Mouse (Mus musculus) kidney, postnatal 0 days (tissue): ENCODE measurements around the gene Acap2. TPM values are rescaled to one million over a fixed set of nuclear protein-coding genes. Genes with fewer than 3 reads are reported as not detected.
A peak's percentile ranks its signal among the peaks of the same experiment; 100 is the strongest.

Experiments
- ATAC-seq: fragments of 200-750 bp; cut with Nextera tagmentation; replicated peaks from 2 replicates; pipeline ENCODE4 v1.8.0; 2017; ENCODE audit warnings: low read depth, moderate number of reproducible peaks, moderate TSS enrichment, moderate library complexity; ENCODE audit not compliant: low FRiP score
- DNase-seq: peaks from one replicate; pipeline ENCODE4 v3.0.0-alpha.2; 2016; ENCODE audit warnings: low spot score
- H3K27ac ChIP-seq: fragments of 300-500 bp; sonication (generic); 2 replicates; pipeline ENCODE4 v1.5.1; 2014; ENCODE audit warnings: mild to moderate bottlenecking
- H3K27me3 ChIP-seq: fragments of 300-500 bp; sonication (generic); 2 replicates; pipeline ENCODE4 v1.6.1; 2014; ENCODE audit warnings: low read length, mixed read lengths; ENCODE audit not compliant: insufficient read depth
- H3K36me3 ChIP-seq: fragments of 300-500 bp; sonication (generic); 2 replicates; pipeline ENCODE4 v1.6.1; 2014; ENCODE audit warnings: low read length, mixed read lengths; ENCODE audit not compliant: insufficient read depth
- H3K4me1 ChIP-seq: fragments of 300-500 bp; sonication (generic); replicated peaks from 2 replicates; pipeline ENCODE4 v1.6.1; 2014; ENCODE audit warnings: antibody characterized with exemption, low read length, mixed read lengths; ENCODE audit not compliant: insufficient read depth
- H3K4me2 ChIP-seq: fragments of 300-500 bp; sonication (generic); 2 replicates; pipeline ENCODE4 v1.6.1; 2014; ENCODE audit warnings: mild to moderate bottlenecking, low read length, moderate library complexity, mixed read lengths
- H3K4me3 ChIP-seq: fragments of 300-500 bp; sonication (generic); replicated peaks from 2 replicates; pipeline ENCODE4 v1.5.1; 2014; ENCODE audit warnings: low read depth, low read length
- H3K9ac ChIP-seq: fragments of 300-500 bp; sonication (generic); 2 replicates; pipeline ENCODE4 v1.6.1; 2014; ENCODE audit warnings: low read depth, low read length
- H3K9me3 ChIP-seq: fragments of 300-500 bp; sonication (generic); replicated peaks from 2 replicates; pipeline ENCODE4 v1.6.1; 2016; ENCODE audit warnings: low read length, inconsistent platforms, mixed read lengths
- CTCF ChIP-seq: IDR thresholded peaks from 2 replicates; pipeline ENCODE4 v1.5.1; 2016; ENCODE audit warnings: antibody characterized with exemption, low read depth, mild to moderate bottlenecking, moderate library complexity
- WGBS: fragments of 180-500 bp; shearing (Covaris S2); extraction: QIAGEN DNeasy Blood & Tissue Kit; methylation state at CpG from one replicate; pipeline ENCODE4 v1.1.7; 2014; 5-methylcytosine and 5-hydroxymethylcytosine counted together
- polyA plus RNA-seq: library from polyadenylated mRNA; unstranded; fragments of >200 nt; fragmentation: Nextera tagmentation; extraction: Ambion mirVana; gene quantifications from 2 replicates; pipeline ENCODE4 v1.2.1, GENCODE M21; 2015

The Acap2 gene
- polyA plus RNA-seq, 1 experiment from 2014 or later: 12.9 TPM

- H3K9me3 ChIP-seq: no peaks in the 10 kb centered on the region
- no peaks in the 10 kb centered on the region for H3K27me3 ChIP-seq
- H3K4me1 ChIP-seq: peaks cover 26% of the 10 kb centered on the region
- WGBS: 57% methylated on average over 15 of the region's 15 CpGs
- H3K36me3 ChIP-seq: no peaks in the 10 kb centered on the region
- DNase-seq (peak; percentile 71), ATAC-seq (no peak)
- no peak for TF ChIP-seq CTCF
- H3K27ac ChIP-seq: peak overlapping the region; percentile 74
- H3K4me2 ChIP-seq: no peak overlapping the region
- H3K4me3 ChIP-seq: no peak overlapping the region
- H3K9ac ChIP-seq: no peak overlapping the region
These were observed 134.5 kb downstream of the Acap2 start for GRCm38 (mm10) chr16:31066344-31067098.

- TF ChIP-seq CTCF: no peak
- no peak overlapping the region for H3K4me2 ChIP-seq
These were observed 136.3 kb downstream of the Acap2 start for GRCm38 (mm10) chr16:31064782-31065181.

GRCm38 (mm10) chr16:31062918-31063317 is 138.1 kb downstream of the Acap2 start:
- TF ChIP-seq CTCF: no peak
- ATAC-seq: no peak
- no peaks in the 10 kb centered on the region for H3K9me3 ChIP-seq
- WGBS: 76% methylated on average over 3 of the region's 3 CpGs
- H3K27me3 ChIP-seq: no peaks in the 10 kb centered on the region
- no peak for DNase-seq
- no peak overlapping the region for H3K4me3 ChIP-seq
- no peak overlapping the region for H3K4me2 ChIP-seq
- H3K9ac ChIP-seq: no peak overlapping the region
- H3K27ac ChIP-seq: no peak overlapping the region
- no peaks in the 10 kb centered on the region for H3K36me3 ChIP-seq
- H3K4me1 ChIP-seq: peaks cover 13% of the 10 kb centered on the region; the same call in 1 of the 2 replicates

More at GRCm38 (mm10) chr16:31064782-31065181, 136.3 kb downstream of the Acap2 start:
- 93% methylated on average over 6 of the region's 6 CpGs for WGBS
- H3K4me1 ChIP-seq: peaks cover 17% of the 10 kb centered on the region
- DNase-seq (no peak), ATAC-seq (no peak)
- no peaks in the 10 kb centered on the region for H3K9me3 ChIP-seq
- no peak overlapping the region for H3K27ac ChIP-seq
- H3K4me3 ChIP-seq: no peak overlapping the region
- no peaks in the 10 kb centered on the region for H3K36me3 ChIP-seq
- H3K27me3 ChIP-seq: no peaks in the 10 kb centered on the region
- H3K9ac ChIP-seq: no peak overlapping the region

GRCm38 (mm10) chr16:31061246-31061880 is 139.7 kb downstream of the Acap2 start:
- peak; percentile 68 for ATAC-seq
- TF ChIP-seq CTCF: no peak

GRCm38 (mm10) chr16:31060714-31061113 is 140.3 kb downstream of the Acap2 start:
- Histone ChIP-seq H3K4me1 (no peaks in the 10 kb centered on the region; the same call in 1 of the 2 replicates), H3K9me3 (no peaks in the 10 kb centered on the region), H3K9ac (no peak overlapping the region), H3K27me3 (no peaks in the 10 kb centered on the region), H3K4me3 (no peak overlapping the region), H3K4me2 (no peak overlapping the region), H3K27ac (no peak overlapping the region), H3K36me3 (no peaks in the 10 kb centered on the region)
- 93% methylated on average over 13 of the region's 13 CpGs for WGBS
- ATAC-seq (no peak), DNase-seq (no peak)
- TF ChIP-seq CTCF: no peak

More at GRCm38 (mm10) chr16:31061246-31061880, 139.7 kb downstream of the Acap2 start:
- no peak overlapping the region for H3K4me3 ChIP-seq
- no peak overlapping the region for H3K4me2 ChIP-seq
- no peaks in the 10 kb centered on the region for H3K27me3 ChIP-seq
- no peaks in the 10 kb centered on the region for H3K9me3 ChIP-seq
- no peaks in the 10 kb centered on the region; the same call in 1 of the 2 replicates for H3K4me1 ChIP-seq
- no peak overlapping the region for H3K9ac ChIP-seq
- peak; percentile 82 for DNase-seq
- WGBS: 49% methylated on average over 11 of the region's 11 CpGs
- no peak overlapping the region for H3K27ac ChIP-seq
- H3K36me3 ChIP-seq: no peaks in the 10 kb centered on the region

- ATAC-seq: no peak
- WGBS: 92% methylated on average over 3 of the region's 3 CpGs
- no peak for DNase-seq
These were observed 140.8 kb downstream of the Acap2 start for GRCm38 (mm10) chr16:31060226-31060625.

More at GRCm38 (mm10) chr16:31060226-31060625, 140.8 kb downstream of the Acap2 start:
- TF ChIP-seq CTCF: no peak
- Histone ChIP-seq H3K4me3 (no peak overlapping the region), H3K27ac (no peak overlapping the region), H3K9me3 (no peaks in the 10 kb centered on the region), H3K27me3 (no peaks in the 10 kb centered on the region), H3K4me2 (no peak overlapping the region), H3K9ac (no peak overlapping the region), H3K36me3 (no peaks in the 10 kb centered on the region), H3K4me1 (no peaks in the 10 kb centered on the region; the same call in 1 of the 2 replicates)
